Mouse (Mus musculus): ENCODE data around the gene Gpc4. TPM values are rescaled to one million over a fixed set of nuclear protein-coding genes. Genes with fewer than 3 reads are reported as not detected.

Gpc4 gene
- polyA plus RNA-seq, 1 experiment from 2014 or later = 60.4 TPM

DNA sequence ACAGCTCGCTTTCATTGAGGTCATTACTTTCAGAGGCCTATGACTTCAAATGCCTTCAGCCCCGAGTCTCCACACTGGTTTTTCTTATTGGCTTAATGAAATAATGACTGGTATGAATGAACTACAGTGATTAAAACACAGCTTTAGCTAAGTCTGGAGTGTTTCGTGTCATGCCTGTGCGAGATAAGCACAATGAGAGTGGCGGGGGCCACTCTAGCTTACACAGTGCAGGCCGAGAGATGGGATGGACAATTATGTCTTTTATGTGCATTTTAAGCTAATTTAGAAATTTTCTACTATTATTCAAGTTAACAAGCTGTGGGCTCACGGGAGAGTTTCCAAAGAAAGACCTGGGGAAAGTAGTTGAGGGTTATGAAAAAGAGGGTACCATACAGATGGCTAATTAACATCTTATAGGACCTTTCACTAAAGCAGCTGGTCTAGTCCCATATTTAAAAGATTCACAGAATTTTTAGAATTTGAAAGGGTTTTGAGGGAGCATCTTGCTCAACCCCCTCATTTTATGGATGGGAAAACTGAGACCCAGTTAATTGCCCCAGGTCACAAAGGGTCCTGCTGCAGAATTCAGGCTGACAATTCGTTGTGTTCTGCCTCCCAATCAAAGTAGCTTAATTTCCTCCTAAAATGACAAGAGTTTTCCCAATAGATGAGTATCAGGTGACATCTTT lies 78.0 kb downstream of the Gpc4 start:
- H3K27ac ChIP-seq = no peak overlapping the region
- H3K4me3 ChIP-seq (replicated peaks) = no peak overlapping the region
- peak; percentile 81; the same call in 1 of the 2 replicates for ATAC-seq (ENCODE audit: low FRiP score)
- H3K9me3 ChIP-seq = no peaks in the 10 kb centered on the region
- H3K4me1 ChIP-seq = no peaks in the 10 kb centered on the region; the same call in 1 of the 2 replicates
- no peaks in the 10 kb centered on the region for H3K36me3 ChIP-seq (replicated peaks)
- 38% methylated on average over 8 of the region's 8 CpGs for WGBS
- H3K9ac ChIP-seq = no peak overlapping the region
- no peak overlapping the region for H3K4me2 ChIP-seq
- H3K27me3 ChIP-seq = no peaks in the 10 kb centered on the region

GRCm38 (mm10) chrX:52083557-52083956 lies 81.5 kb downstream of the Gpc4 start:
- Histone ChIP-seq H3K4me1 (no peaks in the 10 kb centered on the region; the same call in 1 of the 2 replicates), H3K9me3 (no peaks in the 10 kb centered on the region), H3K4me3 (replicated peaks) (no peak overlapping the region), H3K27ac (no peak overlapping the region), H3K9ac (no peak overlapping the region), H3K27me3 (no peaks in the 10 kb centered on the region), H3K4me2 (no peak overlapping the region), H3K36me3 (replicated peaks) (no peaks in the 10 kb centered on the region)
- 77% methylated on average over 3 of the region's 3 CpGs for WGBS
- no peak for ATAC-seq (ENCODE audit: low FRiP score)

- no peak overlapping the region for H3K4me2 ChIP-seq
- H3K27me3 ChIP-seq = no peaks in the 10 kb centered on the region
- H3K27ac ChIP-seq = no peak overlapping the region
- no peaks in the 10 kb centered on the region for H3K9me3 ChIP-seq
- no peak for ATAC-seq (ENCODE audit: low FRiP score)
- no peak overlapping the region for H3K9ac ChIP-seq
- 77% methylated on average over 2 of the region's 2 CpGs for WGBS
- no peaks in the 10 kb centered on the region for H3K4me1 ChIP-seq
- no peak overlapping the region for H3K4me3 ChIP-seq (replicated peaks)
- H3K36me3 ChIP-seq (replicated peaks) = no peaks in the 10 kb centered on the region
Observed at GRCm38 (mm10) chrX:52072410-52072809, 92.6 kb downstream of the Gpc4 start.

- WGBS = 81% methylated on average over 13 of the region's 13 CpGs
- no peak overlapping the region for H3K9ac ChIP-seq
- H3K36me3 ChIP-seq (replicated peaks) = no peaks in the 10 kb centered on the region
- H3K9me3 ChIP-seq = no peaks in the 10 kb centered on the region
- no peaks in the 10 kb centered on the region for H3K27me3 ChIP-seq
- no peaks in the 10 kb centered on the region for H3K4me1 ChIP-seq
- H3K27ac ChIP-seq = no peak overlapping the region
- H3K4me3 ChIP-seq (replicated peaks) = no peak overlapping the region
- no peak overlapping the region for H3K4me2 ChIP-seq
- ATAC-seq (ENCODE audit: low FRiP score) = no peak
Observed at GRCm38 (mm10) chrX:52053416-52053815, 111.6 kb downstream of the Gpc4 start.

DNA sequence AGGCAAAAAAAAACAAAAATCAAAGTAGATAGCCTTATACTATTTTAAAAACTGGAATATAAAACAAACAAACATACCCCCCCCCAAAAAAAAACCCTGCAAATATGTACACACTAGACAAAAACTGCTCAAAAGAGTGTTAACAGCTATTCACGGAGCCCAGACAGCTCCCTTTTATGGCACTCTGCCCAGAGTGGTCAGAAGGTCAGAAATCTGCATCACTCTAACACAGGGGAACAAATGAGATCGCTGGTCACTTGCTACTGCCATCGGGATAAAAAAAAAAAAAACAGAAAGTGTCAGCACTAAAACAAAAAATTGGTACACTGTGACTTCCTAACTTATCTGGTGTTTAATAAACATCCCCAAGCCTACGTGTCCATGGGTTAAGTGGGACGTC lies 113.0 kb downstream of the Gpc4 start:
- Histone ChIP-seq H3K27ac (no peak overlapping the region), H3K4me1 (no peaks in the 10 kb centered on the region), H3K27me3 (no peaks in the 10 kb centered on the region), H3K9me3 (no peaks in the 10 kb centered on the region), H3K36me3 (replicated peaks) (no peaks in the 10 kb centered on the region), H3K9ac (no peak overlapping the region), H3K4me3 (replicated peaks) (no peak overlapping the region), H3K4me2 (no peak overlapping the region)
- WGBS = 65% methylated on average over 5 of the region's 5 CpGs
- ATAC-seq (ENCODE audit: low FRiP score) = no peak

DNA sequence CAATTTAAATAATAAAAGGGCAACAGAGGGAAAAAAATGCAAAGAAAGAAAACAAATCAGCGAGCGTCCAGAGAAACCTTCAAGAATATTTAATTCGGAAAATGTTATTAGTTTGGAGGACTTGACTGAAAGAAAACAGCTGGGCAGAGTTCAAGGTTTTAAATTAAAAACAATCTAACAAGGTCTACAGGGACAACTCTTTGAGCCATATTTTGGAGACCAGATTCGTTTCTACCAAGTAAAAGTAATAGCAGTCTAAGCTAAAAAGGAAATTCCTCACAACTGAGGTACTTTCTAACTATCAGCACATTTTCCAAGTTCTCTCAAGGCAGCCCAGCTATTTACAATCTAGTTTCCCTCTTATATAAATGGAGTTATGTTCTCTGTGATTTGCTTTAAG lies 114.1 kb downstream of the Gpc4 start:
- Histone ChIP-seq H3K4me2 (no peak overlapping the region), H3K36me3 (replicated peaks) (no peaks in the 10 kb centered on the region), H3K9me3 (no peaks in the 10 kb centered on the region), H3K9ac (no peak overlapping the region), H3K27me3 (no peaks in the 10 kb centered on the region), H3K4me1 (no peaks in the 10 kb centered on the region), H3K27ac (no peak overlapping the region), H3K4me3 (replicated peaks) (no peak overlapping the region)
- no peak for ATAC-seq (ENCODE audit: low FRiP score)
- WGBS = 72% methylated on average over 4 of the region's 4 CpGs

GRCm38 (mm10) chrX:52039875-52040274 lies 125.2 kb downstream of the Gpc4 start:
- Histone ChIP-seq H3K27ac (no peak overlapping the region), H3K4me3 (replicated peaks) (no peak overlapping the region), H3K4me1 (no peaks in the 10 kb centered on the region), H3K36me3 (replicated peaks) (no peaks in the 10 kb centered on the region), H3K9ac (no peak overlapping the region), H3K27me3 (no peaks in the 10 kb centered on the region), H3K9me3 (no peaks in the 10 kb centered on the region), H3K4me2 (no peak overlapping the region)
- WGBS = 85% methylated on average over 1 of the region's 1 CpGs
- ATAC-seq (ENCODE audit: low FRiP score) = no peak

DNA sequence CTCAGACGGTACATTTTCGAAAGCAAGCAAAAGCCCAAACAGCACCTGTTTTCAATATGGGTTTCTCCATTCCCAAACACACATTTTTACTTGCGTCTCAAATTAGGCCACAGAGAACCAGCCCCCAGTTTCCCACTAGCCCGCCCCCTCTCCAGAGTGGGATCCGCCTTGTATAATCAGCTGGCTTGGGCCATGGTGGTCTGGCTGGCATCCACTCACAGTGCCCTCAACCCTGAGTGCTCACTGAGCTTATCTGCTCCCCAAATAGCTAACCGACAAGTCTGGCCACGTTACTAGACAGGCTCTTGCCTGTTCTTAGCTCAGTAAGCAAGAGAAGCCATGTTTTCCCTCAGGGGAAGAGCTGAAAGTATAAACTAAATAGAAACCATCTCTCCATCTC lies 134.9 kb downstream of the Gpc4 start:
- H3K36me3 ChIP-seq (replicated peaks) = no peaks in the 10 kb centered on the region
- no peak overlapping the region for H3K9ac ChIP-seq
- 85% methylated on average over 7 of the region's 7 CpGs for WGBS
- no peak overlapping the region for H3K4me3 ChIP-seq (replicated peaks)
- no peaks in the 10 kb centered on the region for H3K4me1 ChIP-seq
- H3K27ac ChIP-seq = no peak overlapping the region
- no peak overlapping the region for H3K4me2 ChIP-seq
- no peak for ATAC-seq (ENCODE audit: low FRiP score)
- H3K9me3 ChIP-seq = no peaks in the 10 kb centered on the region
- no peaks in the 10 kb centered on the region for H3K27me3 ChIP-seq

- no peaks in the 10 kb centered on the region for H3K4me1 ChIP-seq
- no peak for ATAC-seq (ENCODE audit: low FRiP score)
- no peak overlapping the region for H3K9ac ChIP-seq
- 49% methylated on average over 8 of the region's 9 CpGs for WGBS
- H3K36me3 ChIP-seq (replicated peaks) = no peaks in the 10 kb centered on the region
- no peaks in the 10 kb centered on the region for H3K9me3 ChIP-seq
- no peaks in the 10 kb centered on the region for H3K27me3 ChIP-seq
- no peak overlapping the region for H3K4me3 ChIP-seq (replicated peaks)
- no peak overlapping the region for H3K27ac ChIP-seq
- no peak overlapping the region for H3K4me2 ChIP-seq
Observed at GRCm38 (mm10) chrX:52017660-52018059, 147.4 kb downstream of the Gpc4 start.

Other genes starting within 250 kb of the Gpc4 start
- not detected in 2 replicates for gene 1700080O16Rik, start 192.5 kb downstream of the Gpc4 start, polyA plus RNA-seq (2016; fragmentation: Nextera tagmentation; extraction: Ambion mirVana)